Mouse (Mus musculus) thymus, adult 2 months (tissue): Measurements from ENCODE around the gene Spdef.

Experiments
- CTCF ChIP-seq: fragments of 200-500 bp; IDR thresholded peaks from 2 replicates; pipeline ENCODE4 v1.5.1; 2012; ENCODE audit warnings: mild to moderate bottlenecking, control low read depth, low read length, moderate library complexity, borderline replicate concordance; ENCODE audit not compliant: control insufficient read depth, poor library complexity, insufficient read depth; ENCODE audit errors: extremely low read depth
- POLR2A ChIP-seq: fragments of 200-500 bp; IDR thresholded peaks from 2 replicates; pipeline ENCODE4 v1.6.1; 2012; ENCODE audit warnings: mild to moderate bottlenecking, low read length, control low read depth, moderate library complexity; ENCODE audit not compliant: control insufficient read depth, poor library complexity, insufficient read depth; ENCODE audit errors: extremely low read depth

GRCm38 (mm10) chr17:27705661-27706060, 23.1 kb downstream of the Spdef start:
- no peak for TF ChIP-seq POLR2A
- TF ChIP-seq CTCF = no peak
